Mouse (Mus musculus) heart, adult 2 months (tissue): ENCODE data around the gene Mt1.

Experiments
- CTCF ChIP-seq: fragments of 200-600 bp; IDR thresholded peaks from 2 replicates; pipeline ENCODE4 v1.8.1; 2022; ENCODE audit warnings: antibody characterized with exemption, mild to moderate bottlenecking, moderate library complexity
- POLR2A ChIP-seq: fragments of 200-500 bp; IDR thresholded peaks from 2 replicates; pipeline ENCODE4 v1.6.1; 2011; ENCODE audit warnings: mild to moderate bottlenecking, low read depth, low read length, control low read depth; ENCODE audit not compliant: insufficient read depth

GRCm38 (mm10) chr8:94130126-94130525 lies 48.8 kb upstream of the Mt1 start:
- no peak for TF ChIP-seq CTCF
- TF ChIP-seq POLR2A = no peak
